Mouse (Mus musculus): ENCODE measurements around the gene Ndufa4l2.

The Ndufa4l2 gene

GRCm38 (mm10) chr10:127509837-127510701 is 4.7 kb upstream of the Ndufa4l2 start:
- no peak for DNase-seq (ENCODE audit: low spot score)

GRCm38 (mm10) chr10:127510895-127511617 is 3.7 kb upstream of the Ndufa4l2 start:
- no peak for DNase-seq (ENCODE audit: low spot score)

GRCm38 (mm10) chr10:127511634-127512306 is 3.0 kb upstream of the Ndufa4l2 start:
- no peak for DNase-seq (ENCODE audit: low spot score)

- DNase-seq (ENCODE audit: low spot score) = no peak
Measured at GRCm38 (mm10) chr10:127512307-127512666, 2.5 kb upstream of the Ndufa4l2 start.

GRCm38 (mm10) chr10:127512813-127513212 is 2.0 kb upstream of the Ndufa4l2 start:
- peak; percentile 76 for DNase-seq (ENCODE audit: low spot score)

- DNase-seq (ENCODE audit: low spot score) = no peak
Measured at GRCm38 (mm10) chr10:127513501-127514091, 1.2 kb upstream of the Ndufa4l2 start.

GRCm38 (mm10) chr10:127514111-127514698 is 562 bp upstream of the Ndufa4l2 start:
- DNase-seq (ENCODE audit: low spot score) = no peak

GRCm38 (mm10) chr10:127515271-127515982 is 660 bp downstream of the Ndufa4l2 start:
- no peak for DNase-seq (ENCODE audit: low spot score)

GRCm38 (mm10) chr10:127515983-127516459 is 1.3 kb downstream of the Ndufa4l2 start:
- no peak for DNase-seq (ENCODE audit: low spot score)

GRCm38 (mm10) chr10:127516576-127517260 is 2.0 kb downstream of the Ndufa4l2 start:
- no peak for DNase-seq (ENCODE audit: low spot score)

GRCm38 (mm10) chr10:127517941-127518340 is 3.2 kb downstream of the Ndufa4l2 start:
- DNase-seq (ENCODE audit: low spot score) = no peak

GRCm38 (mm10) chr10:127519041-127519701 is 4.4 kb downstream of the Ndufa4l2 start:
- no peak for DNase-seq (ENCODE audit: low spot score)

- no peak for DNase-seq (ENCODE audit: low spot score)
Measured at GRCm38 (mm10) chr10:127519903-127520713, 5.3 kb downstream of the Ndufa4l2 start.

GRCm38 (mm10) chr10:127520714-127521357 is 6.1 kb downstream of the Ndufa4l2 start:
- no peak for DNase-seq (ENCODE audit: low spot score)

- DNase-seq (ENCODE audit: low spot score) = no peak
Measured at GRCm38 (mm10) chr10:127521611-127522080, 6.9 kb downstream of the Ndufa4l2 start.

GRCm38 (mm10) chr10:127522088-127522581 is 7.4 kb downstream of the Ndufa4l2 start, which contains the start of gene Shmt2:
Gene Shmt2 (minus strand): TSS chr10:127522444.
- DNase-seq (ENCODE audit: low spot score) = no peak

GRCm38 (mm10) chr10:127524646-127525255 is 10.0 kb downstream of the Ndufa4l2 start:
- no peak for DNase-seq (ENCODE audit: low spot score)

GRCm38 (mm10) chr10:127526048-127526447 is 11.3 kb downstream of the Ndufa4l2 start:
- no peak for DNase-seq (ENCODE audit: low spot score)

Measured in urinary bladder, postnatal 10 days (tissue).